Mouse (Mus musculus) liver, adult 2 months (tissue): ENCODE measurements around the gene Pif1. TPM values are rescaled to one million over a fixed set of nuclear protein-coding genes. Genes with fewer than 3 reads are reported as not detected.

ENCODE experiments used
- DNase-seq: peaks from one replicate; pipeline ENCODE4 v3.0.0-alpha.2; 2011; ENCODE audit warnings: low read depth, low spot score; ENCODE audit errors: extremely low read depth
- H3K27ac ChIP-seq: fragments of 200-500 bp; replicated peaks from 2 replicates; pipeline ENCODE4 v1.5.1; 2012; ENCODE audit warnings: low read depth, mild to moderate bottlenecking, control low read depth, inconsistent platforms, low read length; ENCODE audit not compliant: insufficient read depth
- H3K27me3 ChIP-seq: fragments of 200-500 bp; 2 replicates; pipeline ENCODE4 v1.6.1; 2012; ENCODE audit warnings: mild to moderate bottlenecking, moderate library complexity, low read length, inconsistent platforms; ENCODE audit not compliant: control insufficient read depth, insufficient read depth
- H3K36me3 ChIP-seq: fragments of 200-500 bp; 2 replicates; pipeline ENCODE4 v1.6.1; 2012; ENCODE audit warnings: low read length, inconsistent platforms; ENCODE audit not compliant: control insufficient read depth, insufficient read depth
- H3K4me1 ChIP-seq: fragments of 200-500 bp; 2 replicates; pipeline ENCODE4 v1.6.1; 2011; ENCODE audit warnings: low read length; ENCODE audit not compliant: control insufficient read depth, insufficient read depth
- H3K4me3 ChIP-seq: fragments of 200-500 bp; 2 replicates; pipeline ENCODE4 v1.5.1; 2011; ENCODE audit warnings: low read depth, mild to moderate bottlenecking, control low read depth, low read length, moderate library complexity; ENCODE audit not compliant: insufficient read depth
- H3K79me2 ChIP-seq: fragments of 200-500 bp; 2 replicates; pipeline ENCODE4 v1.6.1; 2012; ENCODE audit warnings: inconsistent platforms, mild to moderate bottlenecking, low read length, moderate library complexity; ENCODE audit not compliant: control insufficient read depth, insufficient read depth
- H3K9ac ChIP-seq: fragments of 200-500 bp; 2 replicates; pipeline ENCODE4 v1.6.1; 2012; ENCODE audit warnings: low read depth, mild to moderate bottlenecking, control low read depth, inconsistent platforms, low read length
- CTCF ChIP-seq: fragments of 200-500 bp; IDR thresholded peaks from 2 replicates; pipeline ENCODE4 v1.5.1; 2011; ENCODE audit warnings: low read depth, low read length, control low read depth
- POLR2A ChIP-seq: fragments of 200-500 bp; IDR thresholded peaks from 2 replicates; pipeline ENCODE4 v1.6.1; 2011; ENCODE audit warnings: low read length, control low read depth; ENCODE audit not compliant: insufficient read depth; ENCODE audit errors: extremely low read depth
- WGBS: fragments of 180-500 bp; shearing (Covaris S2); methylation state at CpG from one replicate; pipeline ENCODE4 v1.1.7; 2018; 5-methylcytosine and 5-hydroxymethylcytosine counted together
- polyA plus RNA-seq: library from polyadenylated mRNA; depleted of rRNA; stranded (reverse); fragments of >200 nt; gene quantifications from 2 replicates; pipeline ENCODE4 v1.2.3, GENCODE M21; 2012
- total RNA-seq: library from RNA; depleted of rRNA; stranded (reverse); fragments of >200 nt; gene quantifications from 2 replicates; pipeline ENCODE4 v1.2.3, GENCODE M21; 2014

Gene Pif1
- total and polyA plus RNA-seq, 2 experiments = 0.04 TPM; not detected in 1

DNA sequence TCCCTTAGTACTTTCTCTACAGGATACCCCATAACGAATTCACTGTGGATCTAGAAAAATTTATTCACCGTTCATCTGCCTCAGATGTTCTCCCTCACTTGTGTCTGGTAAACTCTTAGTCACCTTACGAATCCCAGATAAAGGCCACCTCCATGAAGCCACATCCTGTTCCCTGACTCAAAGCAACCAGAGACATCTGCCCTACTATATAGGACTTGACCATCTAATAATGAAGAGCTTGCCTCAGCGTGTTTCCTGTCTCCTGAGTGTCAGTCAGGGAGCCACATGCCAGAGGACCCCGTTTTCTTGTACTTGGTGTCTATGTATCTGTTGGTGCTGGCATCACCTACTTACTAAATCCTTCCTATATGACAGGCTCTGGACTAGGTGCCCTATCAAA, 37.3 kb upstream of the Pif1 start:
- Histone ChIP-seq H3K27ac (no peak overlapping the region), H3K4me3 (no peak overlapping the region), H3K4me1 (peaks cover 2% of the 10 kb centered on the region; the same call in 1 of the 2 replicates), H3K9ac (no peak overlapping the region), H3K36me3 (no peaks in the 10 kb centered on the region), H3K27me3 (no peaks in the 10 kb centered on the region), H3K79me2 (no peaks in the 10 kb centered on the region)
- DNase-seq = no peak
- WGBS = 69% methylated on average over 5 of the region's 5 CpGs
- no peak for TF ChIP-seq CTCF

DNA sequence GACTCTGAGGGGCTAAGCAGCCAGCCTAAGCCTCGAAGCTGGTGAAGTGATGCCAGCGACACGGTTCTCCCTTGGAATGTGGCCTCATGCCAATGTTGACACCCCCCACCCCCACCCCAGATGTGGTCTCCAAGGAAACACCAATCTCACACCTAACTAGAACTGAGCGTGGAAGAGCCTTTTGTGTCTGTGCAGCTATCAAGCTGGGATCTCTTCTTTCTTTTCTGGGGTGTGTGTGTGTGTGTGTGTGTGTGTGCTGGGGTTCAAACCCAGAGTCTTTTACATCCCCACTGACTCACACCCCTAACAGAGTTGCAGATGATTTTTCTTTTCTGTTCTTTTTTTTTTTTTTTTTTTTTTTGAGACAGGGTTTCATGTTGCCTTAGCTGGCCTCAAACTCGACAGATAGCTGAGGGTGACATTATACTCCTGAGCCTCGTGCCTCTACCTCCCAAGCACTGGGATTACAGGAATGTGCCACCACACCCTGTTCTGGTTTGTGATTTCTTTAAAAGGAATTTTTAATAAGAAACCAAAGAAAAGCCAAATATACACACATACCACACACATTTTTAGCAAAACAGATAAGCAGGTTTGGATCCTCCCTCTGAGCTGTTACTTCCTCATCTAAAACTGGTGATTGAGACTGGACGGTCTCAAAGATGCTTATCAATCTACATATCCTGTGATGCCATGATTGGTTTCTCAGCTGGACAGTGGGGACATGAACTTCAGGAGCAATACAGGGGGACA, 36.7 kb upstream of the Pif1 start:
- 48% methylated on average over 7 of the region's 7 CpGs for WGBS
- Histone ChIP-seq H3K4me3 (no peak overlapping the region), H3K79me2 (no peaks in the 10 kb centered on the region), H3K4me1 (peaks cover 2% of the 10 kb centered on the region; the same call in 1 of the 2 replicates), H3K27me3 (no peaks in the 10 kb centered on the region), H3K27ac (peak overlapping the region; percentile 74), H3K9ac (no peak overlapping the region), H3K36me3 (no peaks in the 10 kb centered on the region)
- TF ChIP-seq POLR2A (no peak), CTCF (no peak)
- DNase-seq = no peak

DNA sequence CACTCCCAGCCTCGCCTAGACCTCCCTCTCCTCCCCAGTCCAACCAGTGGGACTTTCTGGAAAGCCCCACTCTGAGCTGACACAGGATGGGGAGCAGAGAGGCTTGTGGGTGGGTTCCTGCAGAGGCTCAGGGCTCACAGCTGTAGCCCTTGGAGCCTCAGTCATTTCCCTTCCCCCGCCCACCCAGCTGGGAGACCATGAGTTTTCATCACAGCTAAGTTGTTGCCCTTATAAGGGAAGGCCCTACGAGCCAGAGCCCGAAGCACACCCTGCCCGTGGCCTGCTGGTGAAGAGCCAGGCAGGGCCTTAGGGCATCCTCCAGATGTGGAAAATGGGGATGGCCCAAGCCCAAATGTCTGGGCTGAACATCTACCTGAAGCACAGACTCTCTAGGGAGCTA, 35.9 kb upstream of the Pif1 start:
- Histone ChIP-seq H3K79me2 (no peaks in the 10 kb centered on the region), H3K36me3 (no peaks in the 10 kb centered on the region), H3K4me1 (peaks cover 2% of the 10 kb centered on the region), H3K4me3 (no peak overlapping the region), H3K27ac (peak overlapping the region; percentile 74), H3K9ac (no peak overlapping the region), H3K27me3 (no peaks in the 10 kb centered on the region)
- no peak for TF ChIP-seq CTCF
- TF ChIP-seq POLR2A = no peak
- WGBS = 54% methylated on average over 5 of the region's 5 CpGs
- no peak for DNase-seq

DNA sequence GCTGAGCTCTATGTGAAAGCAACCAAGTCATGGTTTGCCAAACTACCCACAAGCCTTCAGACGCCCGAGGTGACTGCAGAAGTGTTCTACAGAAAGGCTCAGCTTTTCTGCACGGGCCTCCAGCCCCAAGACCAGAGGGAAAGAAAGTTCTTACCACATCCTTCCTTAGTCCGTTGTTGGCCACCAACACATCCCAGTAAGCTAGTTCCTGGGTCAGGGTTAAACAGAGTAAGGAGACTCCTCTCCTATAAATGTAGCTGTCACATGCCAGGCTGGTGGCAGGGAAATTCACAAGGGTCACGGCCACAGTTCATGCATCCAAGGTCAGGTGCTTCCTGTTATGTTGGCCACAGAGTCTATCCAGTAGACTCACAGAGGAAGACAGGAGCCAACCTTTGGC, 34.8 kb upstream of the Pif1 start:
- TF ChIP-seq CTCF (no peak), POLR2A (no peak)
- H3K27me3 ChIP-seq = no peaks in the 10 kb centered on the region
- H3K79me2 ChIP-seq = no peaks in the 10 kb centered on the region
- H3K4me1 ChIP-seq = peaks cover 2% of the 10 kb centered on the region
- 68% methylated on average over 5 of the region's 5 CpGs for WGBS
- no peak overlapping the region for H3K9ac ChIP-seq
- no peak overlapping the region for H3K4me3 ChIP-seq
- H3K27ac ChIP-seq = peak overlapping the region; percentile 75
- peak; percentile 25 for DNase-seq
- no peaks in the 10 kb centered on the region for H3K36me3 ChIP-seq

DNA sequence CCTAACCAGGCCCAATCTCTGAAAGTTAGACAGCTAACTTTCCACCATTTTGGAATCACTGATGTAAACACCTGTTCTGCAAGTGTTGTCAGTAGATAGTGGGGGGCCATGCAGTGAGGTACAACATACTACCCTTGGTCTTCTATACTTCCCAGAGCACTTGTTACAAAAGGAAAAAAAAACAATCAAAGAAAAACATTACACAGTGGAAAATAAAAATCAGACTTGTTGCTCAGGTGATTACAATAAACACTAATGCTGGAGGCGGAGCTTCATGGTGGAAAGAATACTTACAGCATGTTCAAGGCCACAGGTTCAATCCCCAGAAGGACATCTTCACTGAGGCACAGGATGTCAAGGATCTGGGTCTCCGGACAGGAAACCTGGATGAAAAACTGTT, 34.2 kb upstream of the Pif1 start:
- Histone ChIP-seq H3K79me2 (no peaks in the 10 kb centered on the region), H3K27ac (peak overlapping the region; percentile 48; the same call in 1 of the 2 replicates), H3K27me3 (no peaks in the 10 kb centered on the region), H3K36me3 (no peaks in the 10 kb centered on the region), H3K9ac (no peak overlapping the region), H3K4me1 (peaks cover 2% of the 10 kb centered on the region), H3K4me3 (no peak overlapping the region)
- WGBS = 95% methylated on average over 2 of the region's 2 CpGs
- DNase-seq = no peak
- TF ChIP-seq CTCF (no peak), POLR2A (no peak)

DNA sequence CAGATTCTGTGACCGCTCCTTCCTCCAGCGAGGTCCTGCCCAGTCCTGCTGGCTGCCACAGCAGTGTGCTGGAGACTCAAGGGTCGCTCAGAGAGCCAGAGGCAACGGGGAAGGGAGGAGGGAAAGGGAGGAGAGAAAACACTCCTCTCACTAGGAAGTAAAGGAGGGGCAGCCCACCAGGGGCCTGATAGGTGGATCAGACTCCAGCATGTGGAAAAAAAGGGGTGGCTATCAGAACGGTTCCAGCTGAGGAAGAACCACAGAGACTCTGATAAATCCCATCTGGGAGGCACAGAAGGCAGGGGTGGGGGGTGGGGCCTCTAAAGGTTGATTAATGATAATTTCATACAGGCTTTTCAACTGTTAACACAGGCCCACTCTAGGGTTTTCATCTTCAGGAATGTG, 32.0 kb upstream of the Pif1 start:
- no peaks in the 10 kb centered on the region for H3K36me3 ChIP-seq
- H3K4me1 ChIP-seq = peaks cover 2% of the 10 kb centered on the region

More for the DNA sequence above, 32.0 kb upstream of the Pif1 start:
- no peak for DNase-seq
- Histone ChIP-seq H3K27me3 (no peaks in the 10 kb centered on the region), H3K9ac (no peak overlapping the region), H3K27ac (no peak overlapping the region; the same call in 1 of the 2 replicates), H3K79me2 (no peaks in the 10 kb centered on the region), H3K4me3 (no peak overlapping the region)
- WGBS = 31% methylated on average over 5 of the region's 5 CpGs
- TF ChIP-seq POLR2A (no peak), CTCF (no peak)
